Mouse (Mus musculus): ENCODE results near the gene Vasp. TPM values are rescaled to one million over a fixed set of nuclear protein-coding genes. Genes with fewer than 3 reads are reported as not detected.

Vasp gene
- polyA plus RNA-seq, 1 experiment from 2014 or later, result 32.8 TPM

DNA sequence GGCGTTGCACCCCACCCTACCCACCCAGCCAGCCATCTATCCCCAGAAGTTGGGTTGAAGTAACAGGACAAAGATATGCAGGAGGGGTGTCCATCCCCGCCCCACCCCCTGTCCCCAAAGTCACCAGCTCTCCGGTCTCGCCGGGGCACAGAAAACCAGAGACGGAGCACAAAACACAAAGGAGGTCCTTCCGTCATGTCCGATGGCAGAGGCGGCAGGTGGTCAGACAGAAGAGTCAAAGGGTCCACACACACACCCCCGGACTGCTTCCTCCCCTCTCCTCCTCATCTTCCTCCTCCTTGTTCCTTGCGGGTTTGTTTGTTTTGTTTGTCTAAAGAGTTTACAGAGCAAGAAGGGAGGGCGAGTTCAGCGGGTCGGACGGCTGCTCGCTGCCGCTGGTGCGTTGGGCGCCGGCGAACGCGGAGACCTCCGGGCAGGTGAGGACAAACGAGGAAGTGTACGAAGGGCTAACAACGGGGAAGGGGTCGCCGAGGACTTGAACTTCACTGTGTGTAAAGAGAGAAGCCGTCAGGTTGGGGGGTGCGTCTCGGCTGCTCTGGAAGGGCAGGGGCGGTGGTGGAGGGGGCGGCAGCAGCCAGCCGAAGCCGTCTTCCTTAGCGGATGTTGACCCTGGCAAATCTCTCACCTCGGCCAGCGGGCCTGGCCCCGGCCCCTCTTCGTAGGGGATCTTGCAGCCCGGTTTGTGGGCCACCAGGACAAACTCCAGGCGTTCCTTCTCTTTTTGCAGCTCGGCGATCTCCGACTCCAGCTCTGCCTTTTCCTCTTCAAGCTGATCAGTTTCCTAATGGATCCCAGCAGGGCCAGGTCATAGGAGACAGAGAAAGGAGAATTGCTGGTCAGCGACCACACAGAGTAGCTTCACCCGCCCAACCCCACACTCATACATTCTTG lies 33.1 kb upstream of the Vasp start:
- Histone ChIP-seq H3K36me3 (ENCODE audit: control insufficient read depth, insufficient read depth) (no peaks in the 10 kb centered on the region), H3K9ac (ENCODE audit: low read depth, low read length) (0 out of 2 replicates have a peak overlapping the region, but pooled peaks have one; percentile 18), H3K4me3 (ENCODE audit: low read depth, low read length) (peak overlapping the region; percentile 32), H3K27me3 (ENCODE audit: control insufficient read depth, insufficient read depth, low read depth, low read length) (peaks cover 68% of the 10 kb centered on the region), H3K4me2 (ENCODE audit: low read depth, low read length) (peak overlapping the region; percentile 42), H3K4me1 (ENCODE audit: control insufficient read depth, low read depth, low read length) (peaks cover 19% of the 10 kb centered on the region), H3K27ac (ENCODE audit: low read length) (no peak overlapping the region), H3K9me3 (replicated peaks; ENCODE audit: control insufficient read depth, low read length) (no peaks in the 10 kb centered on the region)
- 1% methylated on average over 48 of the region's 48 CpGs for WGBS (ENCODE audit: insufficient replicate concordance)
- ATAC-seq (ENCODE audit: low read depth), result no peak

GRCm38 (mm10) chr7:19303770-19304169 lies 32.2 kb upstream of the Vasp start:
- Histone ChIP-seq H3K9me3 (replicated peaks; ENCODE audit: control insufficient read depth, low read length) (no peaks in the 10 kb centered on the region), H3K4me2 (ENCODE audit: low read depth, low read length) (no peak overlapping the region), H3K27me3 (ENCODE audit: control insufficient read depth, insufficient read depth, low read depth, low read length) (peaks cover 65% of the 10 kb centered on the region), H3K36me3 (ENCODE audit: control insufficient read depth, insufficient read depth) (no peaks in the 10 kb centered on the region), H3K27ac (ENCODE audit: low read length) (no peak overlapping the region), H3K4me1 (ENCODE audit: control insufficient read depth, low read depth, low read length) (peaks cover 10% of the 10 kb centered on the region), H3K4me3 (ENCODE audit: low read depth, low read length) (no peak overlapping the region), H3K9ac (ENCODE audit: low read depth, low read length) (no peak overlapping the region)
- 2% methylated on average over 16 of the region's 16 CpGs for WGBS (ENCODE audit: insufficient replicate concordance)
- ATAC-seq (ENCODE audit: low read depth), result no peak

DNA sequence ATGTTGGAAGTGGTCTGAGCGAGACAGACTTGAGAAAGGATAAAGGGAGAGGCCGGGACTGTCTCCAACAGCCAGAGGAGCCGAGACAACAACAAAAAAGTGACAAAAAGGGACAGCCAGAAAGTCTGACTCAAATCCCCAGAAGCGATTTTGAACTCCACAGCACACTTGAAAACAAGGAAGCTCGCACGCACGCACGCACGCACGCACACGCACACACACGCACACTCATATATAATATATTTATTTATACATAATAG lies 31.4 kb upstream of the Vasp start:
- peaks cover 4% of the 10 kb centered on the region for H3K4me1 ChIP-seq (ENCODE audit: control insufficient read depth, low read depth, low read length)
- no peak for ATAC-seq (ENCODE audit: low read depth)
- 68% methylated on average over 12 of the region's 12 CpGs for WGBS (ENCODE audit: insufficient replicate concordance)
- no peak overlapping the region for H3K27ac ChIP-seq (ENCODE audit: low read length)
- no peak overlapping the region for H3K4me2 ChIP-seq (ENCODE audit: low read depth, low read length)
- no peaks in the 10 kb centered on the region for H3K36me3 ChIP-seq (ENCODE audit: control insufficient read depth, insufficient read depth)
- no peak overlapping the region for H3K9ac ChIP-seq (ENCODE audit: low read depth, low read length)
- H3K27me3 ChIP-seq (ENCODE audit: control insufficient read depth, insufficient read depth, low read depth, low read length), result peaks cover 65% of the 10 kb centered on the region
- H3K9me3 ChIP-seq (replicated peaks; ENCODE audit: control insufficient read depth, low read length), result no peaks in the 10 kb centered on the region
- H3K4me3 ChIP-seq (ENCODE audit: low read depth, low read length), result no peak overlapping the region

DNA sequence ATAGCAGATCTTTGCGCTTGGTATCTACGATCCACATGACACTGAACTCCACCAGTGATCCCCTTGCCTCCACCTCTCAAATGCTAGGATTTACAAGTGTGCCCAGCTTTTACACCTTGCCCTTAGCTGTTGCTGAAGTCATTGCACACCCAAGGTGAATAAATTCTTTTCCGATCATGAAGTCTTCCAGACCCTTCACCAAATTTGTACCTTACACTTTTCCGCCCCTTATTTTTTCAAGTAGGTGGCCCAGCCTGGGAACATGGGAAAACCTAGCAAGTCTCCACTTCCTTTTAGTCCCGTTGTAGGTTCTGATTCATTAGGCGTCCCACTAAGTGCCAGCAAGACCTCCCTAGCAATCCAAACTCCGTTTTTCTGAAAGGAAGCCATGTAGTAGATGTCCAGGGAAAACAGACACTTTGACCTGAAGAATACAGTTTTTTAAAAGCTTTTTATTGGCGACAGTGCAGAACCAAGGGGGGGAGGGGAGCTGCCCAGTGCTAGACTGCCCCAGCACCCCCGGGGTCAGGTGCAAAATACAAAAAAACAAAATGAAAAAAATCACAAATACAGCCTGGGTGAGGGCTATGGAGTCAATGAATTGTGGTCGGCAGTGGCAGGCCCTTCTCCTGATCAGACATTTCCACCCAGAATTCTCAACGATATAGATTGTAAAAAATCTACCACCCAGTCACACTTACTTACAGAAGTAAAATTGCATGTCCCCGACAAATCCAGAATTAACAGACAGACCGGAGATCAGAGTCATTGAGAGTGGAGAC lies 30.8 kb upstream of the Vasp start:
- Histone ChIP-seq H3K9me3 (replicated peaks; ENCODE audit: control insufficient read depth, low read length) (no peaks in the 10 kb centered on the region), H3K4me3 (ENCODE audit: low read depth, low read length) (no peak overlapping the region), H3K9ac (ENCODE audit: low read depth, low read length) (no peak overlapping the region), H3K36me3 (ENCODE audit: control insufficient read depth, insufficient read depth) (no peaks in the 10 kb centered on the region), H3K27me3 (ENCODE audit: control insufficient read depth, insufficient read depth, low read depth, low read length) (peaks cover 61% of the 10 kb centered on the region), H3K4me2 (ENCODE audit: low read depth, low read length) (no peak overlapping the region), H3K4me1 (ENCODE audit: control insufficient read depth, low read depth, low read length) (no peaks in the 10 kb centered on the region; the same call in none of the 2 replicates), H3K27ac (ENCODE audit: low read length) (no peak overlapping the region)
- 40% methylated on average over 13 of the region's 13 CpGs for WGBS (ENCODE audit: insufficient replicate concordance)
- no peak for ATAC-seq (ENCODE audit: low read depth)

DNA sequence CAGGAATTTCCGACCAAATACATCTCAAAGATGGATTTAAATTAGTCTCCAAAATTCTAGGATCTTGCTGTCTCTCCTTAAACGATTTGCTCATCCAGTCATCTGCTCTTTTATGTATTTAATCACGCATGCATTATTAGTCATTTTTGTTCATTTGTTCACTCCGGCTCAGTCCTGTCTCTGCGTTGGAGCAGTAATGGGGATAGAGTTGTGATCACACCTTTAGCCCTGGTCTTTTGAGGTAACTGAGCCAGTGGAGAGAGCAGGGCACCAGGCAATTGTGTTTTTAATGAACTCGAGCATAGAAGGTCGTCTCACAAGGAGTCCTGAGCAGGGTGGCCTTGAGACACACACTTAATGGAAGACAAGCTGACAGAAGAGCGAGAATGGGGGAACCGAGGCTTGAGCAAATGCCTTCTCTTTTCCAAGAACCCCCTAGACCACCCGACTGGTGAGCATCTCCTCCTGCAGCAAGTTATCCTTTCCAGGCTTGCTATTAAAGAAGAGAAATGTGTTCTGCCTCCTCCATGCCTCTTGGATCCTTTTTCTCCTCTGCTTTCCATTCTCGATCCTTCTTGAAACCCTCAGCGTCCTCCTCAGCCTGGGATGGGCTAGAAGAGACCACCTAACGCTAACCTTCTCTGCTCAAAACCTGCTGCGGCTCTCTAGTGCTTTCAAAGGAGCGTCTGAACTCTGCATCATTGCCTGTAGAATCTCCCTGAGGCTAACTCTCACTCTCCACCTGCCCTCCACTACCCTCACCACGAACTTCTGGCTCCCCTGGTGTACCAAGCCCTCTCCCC lies 30.0 kb upstream of the Vasp start:
- Histone ChIP-seq H3K4me3 (ENCODE audit: low read depth, low read length) (no peak overlapping the region), H3K36me3 (ENCODE audit: control insufficient read depth, insufficient read depth) (no peaks in the 10 kb centered on the region), H3K27me3 (ENCODE audit: control insufficient read depth, insufficient read depth, low read depth, low read length) (peaks cover 53% of the 10 kb centered on the region), H3K9me3 (replicated peaks; ENCODE audit: control insufficient read depth, low read length) (no peaks in the 10 kb centered on the region), H3K27ac (ENCODE audit: low read length) (no peak overlapping the region), H3K4me2 (ENCODE audit: low read depth, low read length) (peak overlapping the region; percentile 27), H3K4me1 (ENCODE audit: control insufficient read depth, low read depth, low read length) (no peaks in the 10 kb centered on the region; the same call in none of the 2 replicates), H3K9ac (ENCODE audit: low read depth, low read length) (no peak overlapping the region)
- WGBS (ENCODE audit: insufficient replicate concordance), result 13% methylated on average over 16 of the region's 16 CpGs
- no peak for ATAC-seq (ENCODE audit: low read depth)

DNA sequence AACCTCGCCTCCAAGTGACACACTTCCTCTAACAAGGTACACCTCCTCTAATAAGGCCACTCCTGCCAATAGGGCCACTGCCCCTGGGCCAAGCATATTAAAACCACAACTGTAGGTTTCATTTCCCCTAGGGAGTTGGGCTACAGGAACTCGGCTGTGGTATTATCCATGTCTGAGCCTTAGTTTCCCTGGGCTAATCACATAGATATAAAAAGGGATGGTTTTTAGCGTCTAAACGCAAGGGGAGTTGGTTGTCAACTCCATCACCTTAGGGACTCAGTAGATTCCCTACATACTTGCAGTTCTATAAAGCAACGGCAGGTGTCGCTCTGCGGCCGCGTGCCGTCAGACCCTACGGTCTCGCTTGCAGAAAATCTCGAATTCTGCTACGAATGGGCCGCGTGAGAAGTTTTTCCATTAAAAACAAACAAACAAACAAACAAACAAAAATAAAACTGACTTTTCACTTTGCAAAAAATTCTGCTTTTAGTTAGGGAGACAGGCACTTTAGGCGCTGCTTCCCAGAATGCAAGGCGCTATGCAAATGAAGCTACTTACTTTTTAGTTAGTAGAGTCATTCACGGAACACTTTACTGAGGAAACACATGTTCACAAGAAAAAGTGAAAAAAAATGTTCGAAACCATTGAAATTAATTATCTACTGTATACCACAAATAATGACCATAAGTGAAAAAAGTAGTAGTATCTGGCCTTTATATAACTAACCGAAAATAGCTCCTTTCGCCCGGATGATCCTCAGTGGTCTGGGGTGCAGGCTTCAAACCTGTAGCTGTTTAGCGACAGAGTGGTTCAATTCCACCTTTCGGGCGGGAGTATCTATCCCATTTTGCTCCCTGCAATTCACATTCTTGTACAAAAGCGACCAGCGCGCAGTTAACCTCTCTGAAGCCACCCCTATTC lies 29.1 kb upstream of the Vasp start:
- H3K36me3 ChIP-seq (ENCODE audit: control insufficient read depth, insufficient read depth), result no peaks in the 10 kb centered on the region
- H3K27ac ChIP-seq (ENCODE audit: low read length), result no peak overlapping the region
- H3K9me3 ChIP-seq (replicated peaks; ENCODE audit: control insufficient read depth, low read length), result no peaks in the 10 kb centered on the region
- H3K4me1 ChIP-seq (ENCODE audit: control insufficient read depth, low read depth, low read length), result no peaks in the 10 kb centered on the region; the same call in none of the 2 replicates
- peak overlapping the region; percentile 33 for H3K4me2 ChIP-seq (ENCODE audit: low read depth, low read length)
- H3K27me3 ChIP-seq (ENCODE audit: control insufficient read depth, insufficient read depth, low read depth, low read length), result peaks cover 44% of the 10 kb centered on the region
- peak; percentile 89 for ATAC-seq (ENCODE audit: low read depth)
- H3K9ac ChIP-seq (ENCODE audit: low read depth, low read length), result no peak overlapping the region
- WGBS (ENCODE audit: insufficient replicate concordance), result under 1% methylated on average over 29 of the region's 29 CpGs
- H3K4me3 ChIP-seq (ENCODE audit: low read depth, low read length), result peak overlapping the region; percentile 56

- H3K4me2 ChIP-seq (ENCODE audit: low read depth, low read length), result no peak overlapping the region
- H3K4me3 ChIP-seq (ENCODE audit: low read depth, low read length), result no peak overlapping the region
- H3K9ac ChIP-seq (ENCODE audit: low read depth, low read length), result no peak overlapping the region
- H3K27ac ChIP-seq (ENCODE audit: low read length), result no peak overlapping the region
- H3K4me1 ChIP-seq (ENCODE audit: control insufficient read depth, low read depth, low read length), result peaks cover 3% of the 10 kb centered on the region; the same call in 1 of the 2 replicates
- peaks cover 29% of the 10 kb centered on the region for H3K27me3 ChIP-seq (ENCODE audit: control insufficient read depth, insufficient read depth, low read depth, low read length)
- H3K36me3 ChIP-seq (ENCODE audit: control insufficient read depth, insufficient read depth), result no peaks in the 10 kb centered on the region
- H3K9me3 ChIP-seq (replicated peaks; ENCODE audit: control insufficient read depth, low read length), result no peaks in the 10 kb centered on the region
- ATAC-seq (ENCODE audit: low read depth), result no peak
- 13% methylated on average over 3 of the region's 3 CpGs for WGBS (ENCODE audit: insufficient replicate concordance)
Measured at GRCm38 (mm10) chr7:19299194-19299593, 27.6 kb upstream of the Vasp start.

DNA sequence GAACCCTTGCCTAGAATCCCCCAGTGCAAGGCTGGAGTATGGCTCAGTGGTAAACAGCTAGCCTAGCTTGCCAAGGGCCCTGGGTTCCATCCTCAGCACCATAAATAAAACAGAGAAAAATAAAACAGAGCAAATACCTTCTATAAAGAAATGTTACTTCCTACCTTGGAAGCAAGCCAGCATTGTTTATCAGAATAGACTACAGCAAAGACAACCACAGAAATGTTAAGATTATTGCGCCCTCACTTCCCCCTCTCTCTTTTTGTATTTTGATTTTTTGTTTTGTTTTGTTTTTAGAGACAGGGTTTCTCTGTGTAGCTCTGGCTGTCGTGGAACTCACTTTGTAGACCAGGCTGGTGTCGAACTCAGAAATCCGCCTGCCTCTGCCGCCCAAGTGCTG lies 26.2 kb upstream of the Vasp start:
- peaks cover 15% of the 10 kb centered on the region for H3K27me3 ChIP-seq (ENCODE audit: control insufficient read depth, insufficient read depth, low read depth, low read length)
- no peak overlapping the region for H3K4me3 ChIP-seq (ENCODE audit: low read depth, low read length)
- ATAC-seq (ENCODE audit: low read depth), result no peak
- no peak overlapping the region for H3K27ac ChIP-seq (ENCODE audit: low read length)
- WGBS (ENCODE audit: insufficient replicate concordance), result 85% methylated on average over 5 of the region's 5 CpGs
- H3K36me3 ChIP-seq (ENCODE audit: control insufficient read depth, insufficient read depth), result no peaks in the 10 kb centered on the region
- no peaks in the 10 kb centered on the region for H3K9me3 ChIP-seq (replicated peaks; ENCODE audit: control insufficient read depth, low read length)
- peaks cover 6% of the 10 kb centered on the region; the same call in 1 of the 2 replicates for H3K4me1 ChIP-seq (ENCODE audit: control insufficient read depth, low read depth, low read length)
- no peak overlapping the region for H3K9ac ChIP-seq (ENCODE audit: low read depth, low read length)
- no peak overlapping the region for H3K4me2 ChIP-seq (ENCODE audit: low read depth, low read length)

All from liver, embryonic 16.5 days (tissue).